Mouse (Mus musculus) embryonic fibroblast, embryonic 13.5 days (primary cell): ENCODE results near the gene Cdh6. TPM values are rescaled to one million over a fixed set of nuclear protein-coding genes. Genes with fewer than 3 reads are reported as not detected.

ENCODE experiments used
- H3K27ac ChIP-seq: 2 replicates; pipeline ENCODE4 v1.5.1; 2012; ENCODE audit warnings: low read length, control low read depth, inconsistent platforms; ENCODE audit not compliant: insufficient read depth
- H3K4me1 ChIP-seq: 2 replicates; pipeline ENCODE4 v1.6.1; 2011; ENCODE audit warnings: low read length; ENCODE audit not compliant: control insufficient read depth, insufficient read depth
- H3K4me3 ChIP-seq: 2 replicates; pipeline ENCODE4 v1.5.1; 2011; ENCODE audit warnings: mild to moderate bottlenecking, control low read depth, low read length; ENCODE audit not compliant: insufficient read depth
- CTCF ChIP-seq: IDR thresholded peaks from 2 replicates; pipeline ENCODE4 v1.5.1; 2011; ENCODE audit warnings: mild to moderate bottlenecking, control low read depth, low read length, moderate library complexity, borderline replicate concordance; ENCODE audit not compliant: insufficient read depth
- POLR2A ChIP-seq: IDR thresholded peaks from 2 replicates; pipeline ENCODE4 v1.6.1; 2011; ENCODE audit warnings: low read depth, mild to moderate bottlenecking, control low read depth, low read length, moderate library complexity
- polyA plus RNA-seq: library from polyadenylated mRNA; stranded (reverse); fragments of >200 nt; gene quantifications from 2 replicates; pipeline ENCODE4 v1.2.4, GENCODE M21; 2011; ENCODE audit warnings: low read depth; ENCODE audit not compliant: missing spikeins, insufficient read length

Gene Cdh6
- polyA plus RNA-seq, 1 experiment = 3.7 TPM

- no peak for TF ChIP-seq CTCF
- no peak for TF ChIP-seq POLR2A
- no peaks in the 10 kb centered on the region for H3K4me1 ChIP-seq
- no peak overlapping the region for H3K4me3 ChIP-seq
- no peak overlapping the region for H3K27ac ChIP-seq
These were observed 8.2 kb downstream of the Cdh6 start for GRCm38 (mm10) chr15:13165094-13165885.

GRCm38 (mm10) chr15:13155820-13156219 is 17.7 kb downstream of the Cdh6 start:
- TF ChIP-seq POLR2A = no peak
- Histone ChIP-seq H3K4me3 (no peak overlapping the region), H3K27ac (no peak overlapping the region), H3K4me1 (no peaks in the 10 kb centered on the region)

- Histone ChIP-seq H3K27ac (no peak overlapping the region), H3K4me1 (no peaks in the 10 kb centered on the region), H3K4me3 (no peak overlapping the region)
- TF ChIP-seq POLR2A (no peak), CTCF (no peak)
These were observed 18.1 kb downstream of the Cdh6 start for GRCm38 (mm10) chr15:13155418-13155817.

- H3K4me3 ChIP-seq = no peak overlapping the region
- H3K4me1 ChIP-seq = no peaks in the 10 kb centered on the region
- TF ChIP-seq CTCF (no peak), POLR2A (no peak)
- H3K27ac ChIP-seq = no peak overlapping the region
These were observed 31.5 kb downstream of the Cdh6 start for GRCm38 (mm10) chr15:13141983-13142382.

- no peaks in the 10 kb centered on the region for H3K4me1 ChIP-seq
- H3K27ac ChIP-seq = no peak overlapping the region
- H3K4me3 ChIP-seq = no peak overlapping the region
- no peak for TF ChIP-seq POLR2A
- no peak for TF ChIP-seq CTCF
These were observed 33.8 kb downstream of the Cdh6 start for GRCm38 (mm10) chr15:13139662-13140061.

- Histone ChIP-seq H3K27ac (no peak overlapping the region), H3K4me1 (no peaks in the 10 kb centered on the region), H3K4me3 (no peak overlapping the region)
- TF ChIP-seq POLR2A = no peak
- no peak for TF ChIP-seq CTCF
These were observed 36.3 kb downstream of the Cdh6 start for GRCm38 (mm10) chr15:13137166-13137565.

GRCm38 (mm10) chr15:13134086-13134485 is 39.4 kb downstream of the Cdh6 start:
- Histone ChIP-seq H3K4me1 (no peaks in the 10 kb centered on the region), H3K27ac (no peak overlapping the region), H3K4me3 (no peak overlapping the region)
- no peak for TF ChIP-seq POLR2A
- no peak for TF ChIP-seq CTCF

GRCm38 (mm10) chr15:13133370-13133769 is 40.1 kb downstream of the Cdh6 start:
- Histone ChIP-seq H3K27ac (no peak overlapping the region), H3K4me3 (no peak overlapping the region), H3K4me1 (no peaks in the 10 kb centered on the region)
- TF ChIP-seq POLR2A = no peak
- no peak for TF ChIP-seq CTCF

GRCm38 (mm10) chr15:13132493-13132892 is 41.0 kb downstream of the Cdh6 start:
- H3K27ac ChIP-seq = no peak overlapping the region
- no peak overlapping the region for H3K4me3 ChIP-seq
- H3K4me1 ChIP-seq = no peaks in the 10 kb centered on the region
- TF ChIP-seq CTCF (no peak), POLR2A (no peak)

- H3K4me3 ChIP-seq = no peak overlapping the region
- TF ChIP-seq POLR2A (no peak), CTCF (no peak)
- no peak overlapping the region for H3K27ac ChIP-seq
- no peaks in the 10 kb centered on the region for H3K4me1 ChIP-seq
These were observed 43.2 kb downstream of the Cdh6 start for GRCm38 (mm10) chr15:13130246-13130645.
